Mouse (Mus musculus) kidney, postnatal 0 days (tissue): ENCODE results near the gene Sept5. TPM values are rescaled to one million over a fixed set of nuclear protein-coding genes. Genes with fewer than 3 reads are reported as not detected.

Experiments
- ATAC-seq: fragments of 200-750 bp; cut with Nextera tagmentation; replicated peaks from 2 replicates; pipeline ENCODE4 v1.8.0; 2017; ENCODE audit warnings: low read depth, moderate number of reproducible peaks, moderate TSS enrichment, moderate library complexity; ENCODE audit not compliant: low FRiP score
- DNase-seq: peaks from one replicate; pipeline ENCODE4 v3.0.0-alpha.2; 2016; ENCODE audit warnings: low spot score
- H3K27ac ChIP-seq: fragments of 300-500 bp; sonication (generic); 2 replicates; pipeline ENCODE4 v1.5.1; 2014; ENCODE audit warnings: mild to moderate bottlenecking
- H3K27me3 ChIP-seq: fragments of 300-500 bp; sonication (generic); 2 replicates; pipeline ENCODE4 v1.6.1; 2014; ENCODE audit warnings: low read length, mixed read lengths; ENCODE audit not compliant: insufficient read depth
- H3K36me3 ChIP-seq: fragments of 300-500 bp; sonication (generic); 2 replicates; pipeline ENCODE4 v1.6.1; 2014; ENCODE audit warnings: low read length, mixed read lengths; ENCODE audit not compliant: insufficient read depth
- H3K4me1 ChIP-seq: fragments of 300-500 bp; sonication (generic); replicated peaks from 2 replicates; pipeline ENCODE4 v1.6.1; 2014; ENCODE audit warnings: antibody characterized with exemption, low read length, mixed read lengths; ENCODE audit not compliant: insufficient read depth
- H3K4me2 ChIP-seq: fragments of 300-500 bp; sonication (generic); 2 replicates; pipeline ENCODE4 v1.6.1; 2014; ENCODE audit warnings: mild to moderate bottlenecking, low read length, moderate library complexity, mixed read lengths
- H3K4me3 ChIP-seq: fragments of 300-500 bp; sonication (generic); replicated peaks from 2 replicates; pipeline ENCODE4 v1.5.1; 2014; ENCODE audit warnings: low read depth, low read length
- H3K9ac ChIP-seq: fragments of 300-500 bp; sonication (generic); 2 replicates; pipeline ENCODE4 v1.6.1; 2014; ENCODE audit warnings: low read depth, low read length
- H3K9me3 ChIP-seq: fragments of 300-500 bp; sonication (generic); replicated peaks from 2 replicates; pipeline ENCODE4 v1.6.1; 2016; ENCODE audit warnings: low read length, inconsistent platforms, mixed read lengths
- CTCF ChIP-seq: IDR thresholded peaks from 2 replicates; pipeline ENCODE4 v1.5.1; 2016; ENCODE audit warnings: antibody characterized with exemption, low read depth, mild to moderate bottlenecking, moderate library complexity
- whole genome bisulfite sequencing: fragments of 180-500 bp; shearing (Covaris S2); extraction: QIAGEN DNeasy Blood & Tissue Kit; methylation state at CpG from one replicate; pipeline ENCODE4 v1.1.7; 2014; 5-methylcytosine and 5-hydroxymethylcytosine counted together
- polyA plus RNA-seq: library from polyadenylated mRNA; unstranded; fragments of >200 nt; fragmentation: Nextera tagmentation; extraction: Ambion mirVana; gene quantifications from 2 replicates; pipeline ENCODE4 v1.2.1, GENCODE M21; 2015

Gene Sept5
- 10.4 and 12.0 TPM in 2 replicates for polyA plus RNA-seq

- peak; percentile 35 for ATAC-seq
- Histone ChIP-seq H3K27me3 (peaks cover 15% of the 10 kb centered on the region; the same call in 1 of the 2 replicates), H3K4me3 (peak within 1 kb of the TSS; percentile 70), H3K9me3 (no peaks in the 10 kb centered on the region), H3K36me3 (no peaks in the 10 kb centered on the region), H3K4me2 (peak within 1 kb of the TSS; percentile 97), H3K4me1 (peaks cover 13% of the 10 kb centered on the region; the same call in 1 of the 2 replicates), H3K9ac (peak within 1 kb of the TSS; percentile 69), H3K27ac (no peak within 1 kb of the TSS; the same call in 1 of the 2 replicates)
- TF ChIP-seq CTCF: no peak
- under 1% methylated on average over 79 of the region's 93 CpGs for WGBS
- peak; percentile 59 for DNase-seq
Observed at GRCm38 (mm10) chr16:18629390-18630231, at the start of gene Sept5. Sept5 (minus strand) TSS chr16:18629954.

GRCm38 (mm10) chr16:18679112-18679511 is 49.4 kb upstream of the Sept5 start:
- Histone ChIP-seq H3K27ac (no peak overlapping the region), H3K9ac (no peak overlapping the region), H3K4me1 (no peaks in the 10 kb centered on the region), H3K4me2 (no peak overlapping the region), H3K36me3 (no peaks in the 10 kb centered on the region), H3K27me3 (no peaks in the 10 kb centered on the region), H3K4me3 (no peak overlapping the region), H3K9me3 (no peaks in the 10 kb centered on the region)
- TF ChIP-seq CTCF: peak; percentile 50
- ATAC-seq: no peak
- 50% methylated on average over 5 of the region's 5 CpGs for WGBS
- DNase-seq: no peak

GRCm38 (mm10) chr16:18677746-18678679 is 48.3 kb upstream of the Sept5 start:
- 0 out of 2 replicates have a peak, but pooled peaks have one; percentile 61 for ATAC-seq
- 34% methylated on average over 17 of the region's 17 CpGs for WGBS

GRCm38 (mm10) chr16:18673005-18673404 is 43.3 kb upstream of the Sept5 start:
- no peaks in the 10 kb centered on the region for H3K27me3 ChIP-seq
- ATAC-seq: no peak
- no peak for DNase-seq
- no peaks in the 10 kb centered on the region for H3K36me3 ChIP-seq
- no peak overlapping the region for H3K27ac ChIP-seq
- no peaks in the 10 kb centered on the region for H3K9me3 ChIP-seq
- no peak overlapping the region for H3K9ac ChIP-seq
- no peak overlapping the region for H3K4me3 ChIP-seq
- TF ChIP-seq CTCF: no peak
- H3K4me2 ChIP-seq: no peak overlapping the region
- 83% methylated on average over 3 of the region's 3 CpGs for WGBS
- H3K4me1 ChIP-seq: no peaks in the 10 kb centered on the region

More at GRCm38 (mm10) chr16:18677746-18678679, 48.3 kb upstream of the Sept5 start:
- Histone ChIP-seq H3K9ac (no peak overlapping the region), H3K4me2 (no peak overlapping the region), H3K27ac (no peak overlapping the region), H3K36me3 (no peaks in the 10 kb centered on the region), H3K4me1 (no peaks in the 10 kb centered on the region), H3K9me3 (no peaks in the 10 kb centered on the region), H3K27me3 (no peaks in the 10 kb centered on the region), H3K4me3 (no peak overlapping the region)
- peak; percentile 75 for DNase-seq
- TF ChIP-seq CTCF: peak; percentile 89

- 47% methylated on average over 5 of the region's 5 CpGs for WGBS
- no peak for TF ChIP-seq CTCF
- Histone ChIP-seq H3K36me3 (no peaks in the 10 kb centered on the region), H3K9me3 (no peaks in the 10 kb centered on the region), H3K4me3 (no peak overlapping the region), H3K4me1 (no peaks in the 10 kb centered on the region), H3K9ac (no peak overlapping the region), H3K27ac (no peak overlapping the region), H3K4me2 (no peak overlapping the region), H3K27me3 (no peaks in the 10 kb centered on the region)
- ATAC-seq: no peak
- DNase-seq: no peak
Observed at GRCm38 (mm10) chr16:18672027-18672426, 42.3 kb upstream of the Sept5 start.

- WGBS: 65% methylated on average over 6 of the region's 6 CpGs
- ATAC-seq: no peak
- H3K4me1 ChIP-seq: no peaks in the 10 kb centered on the region
Observed at GRCm38 (mm10) chr16:18669914-18670313, 40.2 kb upstream of the Sept5 start.

More at GRCm38 (mm10) chr16:18669914-18670313, 40.2 kb upstream of the Sept5 start:
- Histone ChIP-seq H3K27me3 (no peaks in the 10 kb centered on the region), H3K9ac (no peak overlapping the region), H3K27ac (no peak overlapping the region), H3K36me3 (no peaks in the 10 kb centered on the region), H3K9me3 (no peaks in the 10 kb centered on the region), H3K4me2 (no peak overlapping the region), H3K4me3 (no peak overlapping the region)
- no peak for TF ChIP-seq CTCF
- DNase-seq: no peak
